Mouse (Mus musculus): ENCODE measurements around the gene Gpr137. TPM values are rescaled to one million over a fixed set of nuclear protein-coding genes. Genes with fewer than 3 reads are reported as not detected.

Gpr137 gene
- total RNA-seq, 2 experiments from 2014 or later: 103 to 106 TPM

DNA sequence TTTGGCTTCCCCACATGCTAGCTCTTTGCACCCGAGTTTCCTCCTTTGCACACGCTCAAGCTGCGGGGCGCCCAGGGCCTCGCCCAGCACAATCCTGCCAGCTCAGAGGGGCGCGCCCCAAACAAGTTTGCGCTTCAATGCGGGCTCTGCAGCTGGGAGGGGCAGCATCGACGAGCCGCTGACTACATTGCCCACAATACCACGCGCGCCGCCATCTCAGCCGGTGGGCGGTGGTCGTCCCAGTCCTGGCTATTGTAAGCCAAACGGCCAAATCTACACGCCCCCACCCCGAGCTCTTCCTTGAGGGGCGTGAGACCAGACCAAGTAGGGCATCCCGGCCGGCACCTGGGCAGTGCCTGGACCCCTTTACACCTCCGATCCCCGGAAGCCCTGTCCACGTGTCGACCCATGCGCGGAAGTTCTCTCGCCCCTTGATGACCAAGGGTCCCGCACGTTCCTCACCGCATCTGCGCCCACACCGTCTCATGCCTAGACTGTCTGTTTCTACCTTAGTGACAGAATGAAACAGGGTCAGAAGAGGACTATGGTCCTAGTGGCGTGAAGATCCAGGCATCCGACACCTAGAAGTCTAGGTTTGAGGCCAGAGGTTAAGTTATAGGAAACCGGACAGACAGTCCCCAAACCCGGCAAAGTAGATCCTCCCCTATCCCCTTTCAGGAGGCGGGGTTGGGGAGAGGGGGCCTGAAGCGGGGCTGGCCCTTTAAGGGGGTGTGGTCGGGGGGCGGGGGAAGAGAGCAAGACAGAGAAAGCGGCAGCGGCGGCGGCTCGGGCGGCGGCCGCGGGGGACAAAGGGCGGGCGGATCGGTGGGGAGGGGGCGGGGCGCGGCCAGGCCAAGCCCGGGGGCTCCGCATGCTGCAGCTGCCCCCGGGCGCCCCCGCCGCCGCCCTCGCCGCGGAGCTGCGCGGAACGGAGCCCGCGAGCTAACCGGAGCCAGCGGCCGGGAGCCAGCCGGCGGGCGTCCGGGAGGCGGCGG, 32.2 kb upstream of the Gpr137 start, which contains the start of gene Ppp1r14b:
TSS of gene Ppp1r14b (plus strand) at position 758 of the 995 bp plus-strand sequence.
- peak; percentile 56 to 72 for DNase-seq (ENCODE audit: extremely low spot score in 1 of 2, low spot score in 1 of 2)

GRCm38 (mm10) chr19:6973581-6974190, 31.4 kb upstream of the Gpr137 start:
- no peak for DNase-seq (ENCODE audit: extremely low spot score in 1 of 2, low spot score in 1 of 2)

- no peak for DNase-seq (ENCODE audit: extremely low spot score in 1 of 2, low spot score in 1 of 2)
These were observed 30.1 kb upstream of the Gpr137 start for GRCm38 (mm10) chr19:6972247-6972917.

- no peak for DNase-seq (ENCODE audit: extremely low spot score in 1 of 2, low spot score in 1 of 2)
These were observed 29.4 kb upstream of the Gpr137 start for GRCm38 (mm10) chr19:6971644-6972043.

GRCm38 (mm10) chr19:6970460-6971085, 28.3 kb upstream of the Gpr137 start:
- no peak for DNase-seq (ENCODE audit: extremely low spot score in 1 of 2, low spot score in 1 of 2)

DNA sequence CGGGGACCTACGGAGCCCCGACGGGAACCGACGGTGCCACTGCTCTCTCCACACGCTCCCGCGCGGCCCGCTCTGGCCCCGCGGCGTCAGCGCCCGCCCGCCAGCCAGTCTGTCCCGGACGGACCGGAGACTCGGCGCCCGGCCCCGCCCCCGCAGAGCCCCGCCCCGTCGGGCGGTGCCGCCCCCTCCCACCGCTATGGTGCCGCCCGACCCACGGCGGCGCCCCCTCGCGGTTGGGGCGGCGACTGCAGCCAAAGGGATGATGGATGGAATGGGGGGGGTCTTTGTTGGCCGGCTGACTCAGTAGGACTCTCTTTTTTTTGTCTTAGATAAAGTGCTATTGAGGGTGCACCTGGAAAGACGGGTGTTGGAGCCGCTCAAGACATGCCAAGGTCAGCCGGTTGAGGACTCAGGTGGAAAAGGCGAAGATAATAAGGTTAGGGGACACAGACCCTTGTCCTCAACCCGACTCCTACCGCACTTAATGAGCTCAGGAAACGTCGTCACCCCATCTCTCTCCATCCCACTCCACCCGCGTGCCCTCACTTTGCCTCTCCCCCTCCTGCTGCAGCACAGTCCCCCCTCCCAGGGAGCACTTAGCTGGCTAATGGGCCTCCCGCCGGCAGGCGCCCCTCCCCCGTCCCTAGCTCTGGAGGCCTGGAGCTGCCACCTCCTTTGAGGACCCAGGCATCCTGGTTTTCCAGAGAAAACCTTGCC, 27.5 kb upstream of the Gpr137 start:
- peak in 1 of 2 experiments; percentile 56 for DNase-seq (ENCODE audit: extremely low spot score in 1 of 2, low spot score in 1 of 2)

DNA sequence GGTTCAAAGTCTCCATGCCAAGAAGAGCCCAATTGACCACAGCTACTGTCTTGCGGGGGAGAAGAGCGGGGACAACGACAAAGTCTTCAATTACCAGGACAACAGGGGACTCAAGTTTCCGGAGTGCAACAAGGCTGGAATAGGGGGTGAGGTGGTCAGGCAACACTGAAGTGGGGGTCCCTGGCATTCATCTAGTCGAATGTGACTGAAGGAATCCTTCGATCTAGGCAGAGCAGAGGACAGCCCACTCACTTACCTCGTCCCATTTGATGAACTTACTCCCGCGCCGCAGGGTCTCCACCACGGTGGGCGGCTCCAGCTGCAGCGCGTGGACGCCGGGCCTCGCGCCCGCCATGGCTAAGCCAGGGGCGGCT, 27.0 kb upstream of the Gpr137 start:
- no peak for DNase-seq (ENCODE audit: extremely low spot score in 1 of 2, low spot score in 1 of 2)

DNA sequence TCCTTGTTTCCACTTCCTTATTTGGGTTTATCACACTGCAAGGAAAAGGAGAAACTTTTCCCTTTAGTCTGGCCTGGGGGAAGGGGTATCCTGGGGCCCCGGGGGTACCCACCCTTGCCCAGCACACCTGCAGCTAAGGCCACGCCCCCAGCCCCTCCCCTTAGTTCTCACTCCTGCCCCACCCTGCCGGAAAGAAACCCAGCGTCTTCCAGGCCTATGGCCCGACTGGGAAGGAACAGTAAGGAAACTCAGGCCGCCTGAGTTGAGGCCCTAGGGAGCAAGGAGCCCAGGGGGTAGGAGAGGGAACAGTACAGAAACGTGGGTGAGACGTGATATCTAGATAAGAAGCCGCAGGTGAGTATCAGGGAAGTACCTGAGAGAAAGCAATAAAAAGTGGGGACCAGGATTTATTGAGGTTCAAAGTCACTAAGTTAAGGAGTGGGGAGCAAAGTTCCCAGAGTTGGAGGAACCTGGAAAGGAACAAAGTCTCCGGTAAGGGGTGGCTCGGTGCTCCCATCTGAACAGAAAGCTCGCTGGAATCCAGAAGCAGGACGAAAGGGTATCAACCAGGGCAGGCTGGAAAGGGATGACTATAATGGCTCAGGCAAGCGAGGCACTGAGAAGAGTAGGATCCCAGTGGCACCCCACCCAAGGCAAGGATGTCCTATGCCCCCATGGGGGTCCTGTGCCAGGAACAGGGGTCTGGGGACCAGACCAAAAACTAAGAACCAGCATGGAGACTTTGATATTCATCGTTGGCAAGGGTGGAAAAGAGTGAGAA, 26.4 kb upstream of the Gpr137 start:
- no peak for DNase-seq (ENCODE audit: extremely low spot score in 1 of 2, low spot score in 1 of 2)

- DNase-seq (ENCODE audit: extremely low spot score in 1 of 2, low spot score in 1 of 2): no peak
These were observed 14.2 kb upstream of the Gpr137 start for GRCm38 (mm10) chr19:6956461-6956860.

DNA sequence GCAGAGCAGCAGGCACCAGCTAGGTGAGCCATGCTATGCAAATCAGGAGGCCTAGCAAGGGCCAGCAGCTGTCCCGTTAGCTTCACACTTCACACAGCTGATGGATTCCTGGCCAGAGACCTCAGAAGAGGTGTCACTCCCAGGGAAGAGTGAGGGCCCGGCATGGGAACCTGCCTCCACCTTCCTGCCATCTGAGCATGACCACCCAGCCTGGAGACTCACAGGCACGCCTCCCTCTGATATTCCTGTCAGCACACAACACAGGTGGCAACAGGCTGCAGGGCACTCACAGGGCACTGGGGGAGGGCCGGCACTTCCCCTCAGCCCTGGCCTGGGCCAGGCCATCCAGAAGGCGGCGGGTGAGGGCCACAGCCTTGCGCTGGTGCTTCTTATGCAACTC, 13.1 kb upstream of the Gpr137 start:
- no peak for DNase-seq (ENCODE audit: extremely low spot score in 1 of 2, low spot score in 1 of 2)

DNA sequence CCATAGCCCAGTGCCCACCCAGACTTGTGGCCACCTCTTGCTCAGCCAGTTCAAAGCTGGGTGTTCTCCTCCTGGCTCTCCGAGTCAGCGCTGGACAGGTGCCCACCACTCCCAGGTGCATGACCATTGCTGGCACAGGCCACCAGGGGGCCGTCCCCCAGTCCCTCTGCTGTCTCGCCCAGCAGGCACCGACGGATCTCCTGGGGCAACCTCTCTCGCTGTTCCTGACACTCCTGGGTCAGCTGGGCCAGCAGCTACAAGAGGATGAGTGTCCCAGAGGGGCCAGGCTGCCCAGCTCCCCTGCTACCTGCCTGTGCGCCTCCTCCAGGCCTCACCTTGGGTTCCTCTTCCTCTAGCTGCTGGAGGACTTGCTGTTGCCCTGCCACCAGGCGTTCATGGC, 11.8 kb upstream of the Gpr137 start:
- no peak for DNase-seq (ENCODE audit: extremely low spot score in 1 of 2, low spot score in 1 of 2)

- DNase-seq (ENCODE audit: extremely low spot score in 1 of 2, low spot score in 1 of 2): no peak
These were observed 10.4 kb upstream of the Gpr137 start for GRCm38 (mm10) chr19:6952712-6953037.

GRCm38 (mm10) chr19:6951994-6952711, 9.9 kb upstream of the Gpr137 start:
- DNase-seq (ENCODE audit: extremely low spot score in 1 of 2, low spot score in 1 of 2): peak; percentile 58 to 60

- peak; percentile 79 to 85 for DNase-seq (ENCODE audit: extremely low spot score in 1 of 2, low spot score in 1 of 2)
These were observed 9.2 kb upstream of the Gpr137 start for GRCm38 (mm10) chr19:6951381-6951968.

DNA sequence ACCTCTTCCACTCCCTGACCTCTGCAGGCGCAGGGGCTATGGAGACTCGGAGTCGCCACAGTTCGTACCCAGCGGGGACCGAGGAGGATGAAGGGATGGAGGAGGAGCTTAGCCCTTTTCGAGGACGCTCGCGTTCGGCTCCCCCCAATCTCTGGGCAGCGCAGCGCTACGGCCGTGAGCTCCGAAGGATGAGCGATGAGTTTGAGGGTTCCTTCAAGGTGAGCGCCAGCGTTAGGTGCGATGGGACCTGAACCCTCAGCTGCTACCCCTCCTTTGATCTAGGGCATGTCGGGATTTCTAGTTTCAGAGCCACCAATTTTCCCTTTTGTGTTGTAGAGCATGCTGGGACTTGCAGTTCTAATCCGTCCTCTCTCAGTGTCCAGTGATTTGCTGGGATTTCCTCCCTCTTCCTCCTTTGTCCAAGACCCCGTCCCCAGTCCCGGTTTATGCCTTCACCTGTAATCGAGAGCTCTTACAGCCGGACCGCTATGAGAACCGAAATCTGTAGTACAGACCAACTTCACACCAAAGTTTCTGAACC, 8.4 kb upstream of the Gpr137 start:
- peak; percentile 51 to 52 for DNase-seq (ENCODE audit: extremely low spot score in 1 of 2, low spot score in 1 of 2)

DNA sequence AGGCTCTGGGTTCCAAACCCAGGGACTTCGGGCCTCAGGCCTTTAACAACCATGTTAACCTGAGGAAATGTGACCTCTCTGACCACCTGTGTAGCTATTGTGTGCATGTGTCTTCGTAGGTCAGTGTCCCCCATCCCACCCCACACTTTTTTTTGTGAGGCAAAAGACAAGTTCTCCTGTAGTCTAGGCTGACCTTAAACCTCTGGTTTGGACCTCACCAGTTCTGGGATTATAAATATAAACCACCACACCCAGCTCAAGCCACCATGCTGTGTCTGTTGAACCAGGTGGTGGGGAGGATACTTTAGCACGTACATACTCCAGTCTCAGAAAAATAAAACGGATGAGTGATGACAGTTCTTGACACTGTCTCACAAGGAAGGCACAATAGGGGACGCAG, 7.7 kb upstream of the Gpr137 start:
- DNase-seq (ENCODE audit: extremely low spot score in 1 of 2, low spot score in 1 of 2): no peak

- DNase-seq (ENCODE audit: extremely low spot score in 1 of 2, low spot score in 1 of 2): no peak
These were observed 7.3 kb upstream of the Gpr137 start for GRCm38 (mm10) chr19:6949532-6949931.

- DNase-seq (ENCODE audit: extremely low spot score in 1 of 2, low spot score in 1 of 2): no peak
These were observed 5.9 kb upstream of the Gpr137 start for GRCm38 (mm10) chr19:6948186-6948585.
